Mouse (Mus musculus) heart, adult 9 months (tissue): ENCODE results near the gene 2900026A02Rik.
A peak's percentile ranks its signal among the peaks of the same experiment; 100 is the strongest.

ENCODE experiments used
- DNase-seq, 2 experiments: peaks; one replicate each; pipeline ENCODE4 v3.0.0; 2022; ENCODE audit warnings: low spot score in 2 of 2

2900026A02Rik gene

DNA sequence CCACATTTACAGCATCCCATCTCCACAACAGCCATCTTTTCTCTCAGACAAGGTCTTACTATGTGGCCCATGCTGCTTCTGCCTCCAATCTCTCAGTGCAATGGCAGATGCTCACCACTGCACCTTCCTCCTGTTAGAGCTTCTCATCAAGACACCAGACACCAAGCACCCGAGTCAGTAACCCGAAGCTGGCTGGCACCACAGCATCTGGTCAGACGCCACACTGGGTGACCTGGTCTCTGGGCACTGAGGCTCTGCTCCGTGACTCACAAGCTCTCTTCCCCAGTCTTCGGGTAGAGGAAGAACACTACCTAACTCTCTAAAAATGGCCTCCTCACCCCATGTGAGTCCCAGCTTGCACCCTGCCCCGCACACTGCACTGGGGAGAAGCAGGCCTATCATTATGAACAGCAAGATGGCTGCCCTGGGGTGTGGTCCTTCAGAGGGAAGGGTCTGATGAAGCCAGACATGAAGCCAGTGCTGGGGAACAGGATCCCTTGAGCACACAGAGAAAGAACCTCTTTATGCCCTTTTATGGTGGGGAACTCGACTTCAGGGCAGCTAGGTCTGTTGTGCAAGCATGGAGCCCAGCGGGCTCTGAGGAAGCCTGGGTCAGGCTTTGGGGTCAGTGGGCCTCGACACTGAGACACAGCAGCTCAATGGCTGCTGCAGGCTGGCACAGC, 70.0 kb downstream of the 2900026A02Rik start:
- DNase-seq: no peak

DNA sequence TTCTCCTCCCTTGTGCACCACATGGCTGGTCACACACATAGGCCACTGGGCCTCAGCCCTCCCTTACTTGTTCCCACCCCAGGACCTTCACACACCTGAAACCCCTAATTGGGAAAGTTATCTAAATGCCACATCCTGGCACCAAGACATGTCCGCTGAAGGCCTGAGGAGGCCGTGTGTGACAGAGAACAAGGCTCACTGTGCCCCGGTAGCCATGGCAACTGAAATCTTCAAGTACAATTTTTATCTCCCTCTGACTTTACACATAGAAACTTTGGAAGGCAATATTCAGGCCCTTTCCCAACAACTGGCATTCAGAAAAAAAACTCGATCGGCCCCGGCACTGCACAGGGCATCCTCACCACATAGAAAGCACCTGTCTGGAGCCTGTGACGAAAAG, 72.0 kb downstream of the 2900026A02Rik start:
- no peak for DNase-seq

DNA sequence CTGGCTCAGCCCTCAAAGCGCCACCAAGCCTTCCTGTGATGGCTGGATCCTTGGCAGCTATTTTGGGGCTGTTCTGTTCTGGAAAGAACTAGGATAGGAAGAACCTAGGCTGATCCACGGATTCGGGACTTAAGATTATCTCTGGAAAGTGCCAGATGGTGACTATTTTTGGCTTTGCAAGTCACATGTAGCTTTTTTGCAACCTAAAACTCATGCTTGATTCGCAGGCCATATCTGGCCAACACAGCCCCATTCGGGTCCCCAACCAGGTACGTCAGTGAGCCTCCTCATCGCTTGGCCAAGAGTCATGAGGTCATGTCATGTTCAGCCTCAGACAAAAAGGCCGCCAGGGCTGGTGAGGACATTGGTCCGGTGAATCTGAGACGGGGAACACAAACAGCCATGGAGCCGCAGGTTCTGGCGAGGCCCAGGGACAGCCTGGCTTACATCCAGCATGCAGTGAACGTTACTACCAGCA, 73.0 kb downstream of the 2900026A02Rik start:
- DNase-seq: no peak

DNA sequence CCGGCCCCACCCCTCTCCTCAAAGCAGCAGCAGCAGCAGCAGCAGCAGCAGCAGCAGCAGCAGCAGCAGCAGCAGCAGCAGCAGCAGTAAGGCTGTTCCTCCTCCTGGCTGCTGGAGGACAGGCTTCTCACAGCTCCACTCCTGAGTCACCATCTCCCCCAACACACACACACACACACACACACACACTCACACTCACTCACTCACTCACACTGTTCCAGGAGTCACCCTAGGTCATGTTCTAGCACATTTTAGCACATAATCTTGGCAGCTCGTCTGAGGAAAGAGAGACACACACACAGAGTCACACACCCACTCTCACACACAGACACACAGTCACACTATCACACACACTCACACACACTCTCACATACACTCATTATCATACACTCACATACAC, 74.4 kb downstream of the 2900026A02Rik start:
- no peak for DNase-seq

DNA sequence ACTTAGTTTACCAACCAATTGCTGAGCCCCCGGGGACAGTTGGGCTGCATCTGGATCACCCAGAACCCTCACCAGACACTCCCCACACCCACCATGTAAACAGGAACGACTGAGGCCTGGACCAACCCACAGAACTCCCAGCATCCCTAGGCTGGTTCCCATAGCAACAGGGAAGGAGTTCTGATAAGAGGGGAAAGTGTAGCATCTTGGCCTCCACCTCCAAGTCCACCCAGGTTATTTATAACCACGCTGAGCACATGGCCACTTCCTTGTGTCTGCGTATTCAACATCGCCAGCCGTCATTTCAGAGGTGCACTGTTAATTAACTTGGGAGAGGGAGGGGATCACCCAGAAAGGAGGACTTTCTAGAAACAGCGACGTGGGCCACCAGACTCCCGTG, 75.9 kb downstream of the 2900026A02Rik start:
- no peak for DNase-seq

DNA sequence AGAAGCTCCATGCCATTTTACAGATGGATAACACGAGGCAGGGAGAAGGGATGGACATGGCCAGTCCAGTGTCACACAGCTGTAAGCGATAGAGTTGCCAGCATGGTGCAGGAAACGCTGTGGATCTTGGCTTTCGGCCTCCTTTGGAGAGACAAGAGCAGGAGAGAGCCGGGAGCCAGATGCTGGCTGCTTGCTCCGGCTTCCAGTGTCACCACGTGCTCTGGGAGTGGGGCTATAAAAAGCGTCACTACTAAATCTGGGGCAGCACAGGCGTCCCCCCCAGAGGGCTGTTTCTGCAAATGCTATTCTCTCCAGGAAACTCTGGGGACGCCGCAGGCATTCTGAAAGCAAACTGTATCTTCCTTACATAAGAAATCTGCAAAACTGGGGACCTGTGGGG, 78.5 kb downstream of the 2900026A02Rik start:
- DNase-seq: peak; percentile 85 to 88

DNA sequence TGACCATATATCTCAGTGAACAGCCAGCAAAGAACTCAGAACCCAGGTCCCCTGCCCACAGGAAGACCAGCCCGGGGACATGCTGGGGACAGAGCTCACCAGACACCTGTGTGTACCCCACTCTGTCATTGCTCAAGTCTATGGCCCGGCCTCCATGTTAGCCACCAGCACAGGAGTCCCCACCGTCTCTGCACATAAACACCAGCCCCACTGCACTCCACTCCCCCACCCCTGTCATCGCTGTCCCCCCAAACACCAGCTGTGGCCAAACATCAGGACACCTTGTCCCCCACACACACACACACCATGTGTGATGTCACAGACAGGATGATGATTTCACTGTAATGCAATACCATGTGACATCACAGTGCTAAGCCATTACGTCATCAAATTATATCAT, 79.0 kb downstream of the 2900026A02Rik start:
- DNase-seq: no peak

DNA sequence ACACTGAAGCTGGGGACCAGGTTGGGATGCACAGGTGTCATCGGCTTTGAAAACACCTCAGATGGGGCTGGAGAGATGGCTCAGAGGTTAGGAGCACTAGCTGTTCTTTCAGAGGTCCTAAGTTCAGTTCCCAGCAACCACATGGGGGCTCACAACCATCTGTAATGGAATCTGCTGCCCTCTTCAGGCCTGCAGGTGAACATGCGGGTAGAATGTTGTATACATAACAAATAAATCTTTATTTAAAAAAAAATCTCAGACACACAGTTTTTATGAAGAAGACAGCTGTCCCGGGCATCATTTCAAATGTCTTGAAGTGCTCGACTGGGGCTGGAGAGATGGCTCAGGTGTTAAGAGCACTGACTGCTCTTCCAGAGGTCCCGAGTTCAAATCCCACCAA, 80.2 kb downstream of the 2900026A02Rik start:
- DNase-seq: no peak

DNA sequence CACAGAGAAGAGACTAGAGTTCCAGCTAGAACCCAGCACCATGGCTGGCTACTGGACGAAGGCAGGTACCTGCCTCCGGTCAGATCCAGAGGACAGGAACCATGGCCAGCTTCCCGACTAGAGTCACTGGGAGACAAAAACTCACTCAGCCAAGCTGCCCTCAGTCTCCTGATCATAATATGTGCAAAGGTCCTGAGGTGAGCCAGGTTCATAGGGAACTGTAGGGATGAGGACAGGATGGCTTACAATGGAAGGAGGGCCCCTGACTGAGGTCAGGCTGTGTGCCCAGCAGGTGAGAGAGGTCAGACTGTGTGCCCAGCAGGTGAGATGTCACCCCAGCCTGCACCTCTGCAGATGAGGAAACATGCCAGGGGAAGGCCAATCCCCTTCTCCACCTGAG, 81.0 kb downstream of the 2900026A02Rik start:
- no peak for DNase-seq

DNA sequence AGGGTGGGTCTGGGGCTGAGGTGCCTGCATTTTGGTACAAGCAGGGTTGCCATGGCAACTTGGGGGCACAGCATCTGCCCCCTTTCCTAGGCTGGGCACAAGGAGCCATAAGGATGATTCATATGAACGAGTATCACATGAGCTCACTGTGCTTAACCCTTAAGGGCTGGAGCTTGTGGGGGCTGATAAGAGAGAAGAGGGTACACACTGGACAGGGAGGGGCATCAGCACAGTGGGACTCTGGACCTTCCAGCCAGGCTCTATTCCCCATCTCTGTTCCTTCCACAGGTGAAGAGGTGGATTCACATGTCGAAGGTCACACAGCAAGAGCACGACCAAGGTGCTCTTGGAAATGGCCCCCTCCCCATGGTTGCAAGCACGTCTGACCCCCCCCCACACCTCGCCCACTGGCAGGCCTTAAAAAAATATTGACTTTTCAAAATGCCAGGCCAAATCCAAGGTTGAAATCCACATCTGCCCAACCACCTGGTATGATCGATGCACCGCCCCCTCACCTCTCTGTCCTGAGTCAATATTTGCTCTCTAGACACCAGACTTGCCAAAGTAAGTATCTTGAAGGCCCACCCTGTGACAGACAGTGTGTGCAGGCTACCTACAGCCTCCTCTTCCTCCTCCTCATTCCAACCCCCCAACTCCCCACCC, 81.8 kb downstream of the 2900026A02Rik start:
- no peak for DNase-seq

DNA sequence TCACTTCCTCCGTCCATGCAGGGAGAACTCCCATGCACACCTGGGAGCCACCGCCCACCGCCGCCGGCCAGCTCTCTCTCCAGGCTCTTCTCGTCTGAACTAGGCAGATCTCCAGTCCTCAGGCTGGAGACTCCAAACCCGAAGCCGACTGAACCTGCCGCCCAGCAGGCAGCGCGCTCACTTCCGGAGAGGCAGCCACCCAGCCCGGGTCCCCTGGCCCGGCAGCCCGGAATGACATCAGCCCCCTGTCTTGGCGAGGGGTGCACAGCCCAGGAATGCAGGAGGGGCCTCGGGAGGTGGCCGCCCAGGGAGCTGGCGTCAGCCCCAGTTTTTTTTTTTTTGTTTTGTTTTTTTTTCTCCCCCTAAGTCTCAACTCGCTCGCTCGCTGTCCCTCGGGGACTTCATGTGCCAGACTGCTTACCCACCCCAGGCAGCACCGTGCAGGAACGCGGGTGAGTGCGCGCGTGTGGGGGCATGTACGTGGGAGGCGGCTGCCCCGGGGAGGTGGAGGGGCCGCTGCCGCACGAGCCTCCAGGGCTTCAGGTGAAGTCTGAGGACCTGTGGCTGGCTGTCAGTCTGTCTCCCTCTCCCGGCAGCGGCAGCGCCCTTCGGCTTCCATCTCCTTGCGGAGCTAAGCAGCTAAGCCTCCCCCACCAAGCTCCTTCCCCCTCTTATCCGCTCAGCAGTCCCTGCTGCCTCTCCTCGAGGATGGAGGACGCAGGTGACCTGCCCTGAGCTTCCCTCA, 82.5 kb downstream of the 2900026A02Rik start:
- peak; percentile 78 to 80 for DNase-seq

DNA sequence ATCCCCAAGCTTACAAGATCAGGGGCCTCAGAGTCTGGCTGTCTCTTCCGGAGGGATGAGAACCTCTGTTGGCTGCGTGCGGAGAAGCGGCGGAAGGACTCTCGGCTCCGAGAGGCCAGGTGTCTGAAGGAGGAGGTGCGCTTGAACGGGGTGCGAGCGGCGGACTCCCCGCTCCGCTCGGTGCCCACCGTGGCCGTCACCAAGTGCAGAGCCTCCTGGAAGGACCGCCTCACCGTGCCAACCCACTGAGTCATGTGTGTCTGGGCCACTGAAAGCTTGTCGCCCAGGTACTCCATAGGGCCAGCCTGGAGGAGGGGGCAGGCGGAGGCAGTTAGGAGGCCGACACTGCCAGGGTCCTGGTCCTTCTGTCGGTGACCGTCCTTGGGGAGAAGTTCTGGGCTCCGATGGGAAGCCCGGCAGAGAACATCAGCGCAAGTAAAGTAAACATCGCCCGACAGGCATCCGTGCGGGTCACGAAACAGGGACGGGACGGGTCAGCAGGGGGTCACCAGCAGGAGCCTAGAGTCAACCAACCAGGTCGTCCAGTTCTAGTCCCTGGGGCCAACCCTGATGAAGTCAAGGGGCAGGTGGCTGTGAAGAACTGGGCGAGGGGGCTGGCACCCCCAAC, 83.2 kb downstream of the 2900026A02Rik start:
- no peak for DNase-seq

DNA sequence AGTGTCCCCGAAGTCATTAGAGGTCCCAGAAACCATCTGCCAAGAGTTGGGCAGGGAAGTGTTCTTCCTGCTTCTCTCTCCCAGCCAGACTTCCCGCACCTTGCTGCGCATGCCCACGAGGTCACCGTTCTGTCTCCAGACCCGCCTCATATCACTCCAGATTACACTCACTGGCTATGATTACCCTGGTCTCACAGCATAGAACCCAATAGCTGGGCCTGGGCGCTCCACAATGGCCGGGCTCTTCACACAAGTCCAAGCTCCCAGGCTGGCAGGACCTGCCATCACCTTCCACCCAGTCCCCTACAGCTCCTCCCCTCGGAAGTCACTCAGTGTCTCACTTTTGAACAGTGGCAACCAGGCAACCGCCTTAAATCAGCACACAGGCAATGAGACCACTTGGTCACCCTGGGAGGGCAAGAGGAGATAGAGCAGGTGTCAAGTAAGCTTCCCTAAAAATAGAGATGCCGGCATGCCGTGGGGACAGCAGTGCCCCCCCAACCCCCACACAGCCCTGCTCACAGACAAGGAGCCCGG, 84.0 kb downstream of the 2900026A02Rik start:
- DNase-seq: peak; percentile 50 to 73

DNA sequence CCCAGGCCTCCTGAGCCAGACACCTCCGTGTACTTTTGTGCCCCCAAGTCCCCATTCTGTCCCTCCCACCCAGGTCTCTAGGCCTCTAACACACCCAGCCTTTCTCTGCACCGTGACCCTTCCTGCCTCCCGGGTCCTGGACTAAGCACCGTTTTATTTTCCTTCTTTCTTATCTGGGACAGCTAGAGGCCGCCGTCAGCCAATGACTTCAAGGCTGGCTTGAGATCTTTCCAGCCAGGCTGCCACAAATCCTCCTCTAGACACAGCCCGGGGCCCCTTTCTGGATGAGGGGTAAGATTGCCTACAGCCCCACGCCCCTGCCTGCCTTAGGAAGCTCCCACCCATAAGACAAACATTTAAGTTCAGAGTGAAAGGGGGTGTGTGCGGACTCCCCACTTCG, 85.5 kb downstream of the 2900026A02Rik start:
- DNase-seq: peak; percentile 29 to 43

DNA sequence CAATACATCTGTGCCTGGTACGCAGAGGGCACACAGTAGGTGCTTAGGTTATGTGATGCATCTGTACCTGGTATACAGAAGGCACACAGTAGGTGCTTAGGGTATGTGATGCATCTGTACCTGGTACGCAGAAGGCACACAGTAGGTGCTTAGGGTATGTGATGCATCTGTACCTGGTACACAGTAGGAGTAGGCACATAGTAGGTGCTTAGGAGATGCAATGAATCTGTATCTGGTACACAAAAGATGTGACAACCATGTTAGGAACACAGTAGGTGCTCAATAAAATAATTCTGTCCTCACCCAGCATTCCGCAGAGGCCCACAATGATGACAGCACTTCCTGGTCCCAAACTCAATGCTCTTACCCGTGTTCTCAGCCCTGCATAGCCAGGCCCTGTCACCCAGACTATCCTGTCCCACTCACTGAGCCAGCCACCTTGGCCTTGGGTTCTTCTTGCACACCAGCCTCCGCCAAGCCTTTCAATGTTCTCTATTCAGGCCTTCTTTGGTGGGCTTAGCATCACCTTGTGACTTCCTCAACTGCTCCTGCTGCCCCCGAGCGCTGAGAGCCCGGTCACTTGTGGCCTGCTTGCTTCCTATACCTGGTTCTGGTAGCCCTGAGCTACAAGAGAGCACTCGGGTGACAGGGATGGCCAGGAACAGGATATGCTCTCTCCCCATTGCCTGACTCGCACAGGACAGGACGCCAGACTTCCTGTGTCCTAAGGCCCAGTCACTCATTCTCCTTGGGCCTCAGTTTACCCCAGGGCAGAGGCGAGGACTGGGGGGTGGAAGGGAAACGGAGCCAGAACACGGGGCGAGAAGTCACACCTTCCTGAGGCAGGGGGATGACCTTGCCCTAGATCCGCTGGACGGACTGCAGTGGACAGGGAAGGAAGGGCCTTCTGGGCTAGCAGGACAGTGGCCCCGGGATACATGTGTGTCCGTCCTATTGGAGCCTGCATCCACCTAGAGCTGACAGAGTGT, 87.0 kb downstream of the 2900026A02Rik start:
- no peak for DNase-seq

DNA sequence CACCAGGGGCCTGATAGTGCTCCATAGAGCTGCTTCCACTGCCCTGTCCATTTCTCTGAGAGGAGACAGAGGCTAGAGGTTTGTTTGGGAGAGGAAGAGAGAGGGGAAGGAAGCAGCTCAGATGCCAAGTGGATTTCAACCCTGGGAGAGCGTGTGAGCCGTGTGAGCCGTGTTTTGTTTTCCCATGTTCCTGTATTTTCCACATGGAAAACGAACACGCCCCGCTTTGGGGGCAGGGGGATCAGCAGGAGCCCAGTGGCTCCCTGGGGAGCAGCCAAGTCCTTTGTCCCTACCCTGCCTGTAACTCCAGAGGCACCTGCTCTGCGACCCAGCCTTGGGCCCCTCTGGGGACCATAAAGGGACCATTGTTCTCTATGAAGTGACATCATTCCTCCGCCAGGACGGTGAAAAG, 88.0 kb downstream of the 2900026A02Rik start:
- DNase-seq: peak; percentile 79 to 88

DNA sequence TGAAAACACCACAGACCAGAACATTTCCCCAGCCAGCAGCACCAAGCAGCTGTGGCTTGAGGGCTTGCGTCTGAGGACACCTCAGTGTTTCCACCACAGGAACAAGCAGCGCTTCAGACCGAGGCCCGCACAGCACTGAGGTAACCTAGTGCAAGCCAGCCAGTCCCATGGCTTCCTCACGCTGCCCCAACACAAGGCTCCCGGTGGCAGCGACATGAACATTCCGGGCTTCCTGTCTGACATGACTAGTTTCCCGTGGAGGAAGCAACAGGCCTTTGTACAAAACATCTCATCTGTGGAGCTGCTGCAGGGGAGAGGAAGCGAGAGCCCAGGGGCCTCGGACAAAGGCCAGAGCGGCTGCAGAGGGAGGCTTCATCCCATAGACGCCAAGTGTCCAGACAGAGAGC, 88.4 kb downstream of the 2900026A02Rik start:
- DNase-seq: peak; percentile 67 to 82

DNA sequence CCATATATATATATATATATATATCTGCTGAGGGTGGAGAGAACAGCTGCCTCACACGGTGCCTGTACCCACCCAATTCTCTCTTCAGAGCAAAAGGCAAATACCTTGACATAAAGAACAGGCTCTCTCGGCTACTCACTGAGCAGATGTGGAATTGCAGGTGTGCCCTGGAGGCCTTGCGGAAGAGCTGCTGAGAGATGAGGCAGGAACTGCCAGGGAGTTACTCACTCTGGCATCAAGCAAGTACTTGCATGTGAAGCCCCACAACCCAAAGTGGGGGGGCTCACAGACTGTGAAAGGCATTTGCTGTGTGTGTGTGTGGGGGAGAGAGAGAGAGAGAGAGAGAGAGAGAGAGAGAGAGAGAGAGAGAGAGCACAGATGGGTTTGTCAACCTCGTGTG, 92.6 kb downstream of the 2900026A02Rik start:
- DNase-seq: no peak

DNA sequence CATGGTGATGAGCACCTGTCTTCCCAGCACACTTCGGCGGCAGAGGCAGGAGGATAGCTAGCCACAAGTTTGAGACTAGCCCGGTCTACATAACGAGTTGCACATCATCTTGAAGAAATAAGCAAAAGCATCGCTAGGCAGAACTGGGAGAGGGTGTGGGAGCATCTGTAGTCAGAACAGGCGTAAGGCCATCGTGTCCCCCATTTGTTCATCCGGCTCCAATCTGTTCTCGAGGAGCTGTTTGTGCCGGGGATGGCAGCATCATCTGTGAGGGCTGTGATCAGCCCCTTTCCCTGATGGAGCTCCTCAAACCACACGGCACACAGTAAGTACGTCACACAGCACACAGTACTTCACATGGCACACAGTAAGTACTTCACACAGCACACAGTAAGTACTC, 94.6 kb downstream of the 2900026A02Rik start:
- no peak for DNase-seq

DNA sequence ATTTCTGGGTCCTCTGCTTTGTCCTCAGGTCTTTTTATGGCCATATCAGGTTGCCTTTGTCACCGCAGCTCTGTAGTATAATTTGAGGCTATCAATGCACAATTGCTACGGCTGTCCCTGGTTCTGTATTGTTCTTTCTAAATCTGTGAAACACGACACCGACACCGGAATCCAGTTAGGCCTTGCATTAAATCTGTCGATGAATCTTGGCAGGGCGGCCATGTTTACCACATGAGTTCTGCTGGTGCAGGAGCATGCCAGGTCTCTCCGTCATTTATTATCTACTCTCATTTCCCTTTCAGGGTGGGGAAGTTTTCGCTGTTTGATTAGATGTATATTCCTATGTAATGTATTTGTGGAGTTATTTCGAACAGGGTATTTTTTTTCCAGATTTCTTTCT, 97.3 kb downstream of the 2900026A02Rik start:
- no peak for DNase-seq
